Mouse (Mus musculus): Measurements from ENCODE around the gene Slc39a5. TPM values are rescaled to one million over a fixed set of nuclear protein-coding genes. Genes with fewer than 3 reads are reported as not detected.

The Slc39a5 gene
- polyA plus RNA-seq, 1 experiment = 0.53 TPM

DNA sequence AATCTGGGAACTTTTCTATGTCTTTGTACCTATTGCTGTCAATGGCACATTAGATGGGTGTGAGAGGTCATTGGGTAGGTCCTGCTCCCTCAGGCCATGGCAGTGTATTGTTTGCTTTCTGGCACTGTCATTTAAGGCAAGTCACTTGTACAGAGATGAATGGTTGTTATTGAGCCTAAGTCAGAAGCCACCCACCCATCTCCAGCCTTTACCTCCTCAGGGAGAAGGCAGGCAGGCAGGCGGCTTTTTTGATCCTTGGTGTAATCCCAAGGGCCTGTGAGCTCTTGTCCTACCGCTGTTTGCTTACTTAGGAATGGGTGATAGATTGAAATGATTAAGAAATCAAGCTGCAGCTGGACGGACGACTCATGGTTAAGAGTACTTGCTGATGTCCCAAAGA lies 28.4 kb upstream of the Slc39a5 start:
- Histone ChIP-seq H3K4me1 (replicated peaks; ENCODE audit: control insufficient read depth, insufficient read depth, low read length) (peaks cover 13% of the 10 kb centered on the region), H3K27ac (ENCODE audit: control insufficient read depth, insufficient read depth, low read length) (no peak overlapping the region), H3K36me3 (ENCODE audit: control insufficient read depth, insufficient read depth, low read length) (peaks cover 15% of the 10 kb centered on the region), H3K27me3 (ENCODE audit: control insufficient read depth, insufficient read depth, low read length) (no peaks in the 10 kb centered on the region), H3K4me3 (ENCODE audit: control insufficient read depth, insufficient read depth, low read length) (no peak overlapping the region)
- no peak for DNase-seq
- WGBS = 96% methylated on average over 4 of the region's 4 CpGs
- TF ChIP-seq POLR2A (IDR thresholded peaks at IDR 0.05; ENCODE audit: control insufficient read depth, extremely low read depth, insufficient read depth, low read length, poor library complexity) = no peak
- TF ChIP-seq CTCF (IDR thresholded peaks at IDR 0.05; ENCODE audit: borderline replicate concordance, control insufficient read depth, extremely low read depth, insufficient read depth, low read length, poor library complexity) = no peak

- 96% methylated on average over 5 of the region's 5 CpGs for WGBS
- no peak for DNase-seq
Measured at GRCm38 (mm10) chr10:128429052-128429451, 28.0 kb upstream of the Slc39a5 start.

DNA sequence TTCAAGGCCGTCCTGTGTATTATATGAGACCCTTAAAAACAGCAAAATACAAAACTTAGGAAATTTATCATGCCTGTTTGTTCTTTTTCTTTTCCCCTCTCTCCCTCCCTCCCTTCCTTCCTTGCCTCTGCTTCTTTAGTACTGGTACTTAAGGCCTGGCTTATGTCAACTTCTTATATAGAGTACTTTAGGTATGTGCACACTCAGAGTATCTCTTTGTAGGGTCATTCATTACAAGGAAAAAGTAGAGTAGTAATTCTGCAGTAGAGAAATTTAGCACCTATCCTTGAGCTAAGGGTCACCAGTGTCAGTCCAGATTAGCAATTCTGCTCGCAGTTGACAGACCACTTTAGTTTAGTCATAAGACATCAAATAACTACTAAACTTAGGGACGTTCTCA lies 24.2 kb upstream of the Slc39a5 start:
- TF ChIP-seq POLR2A (IDR thresholded peaks at IDR 0.05; ENCODE audit: control insufficient read depth, extremely low read depth, insufficient read depth, low read length, poor library complexity) = no peak
- Histone ChIP-seq H3K36me3 (ENCODE audit: control insufficient read depth, insufficient read depth, low read length) (peaks cover 25% of the 10 kb centered on the region), H3K27ac (ENCODE audit: control insufficient read depth, insufficient read depth, low read length) (no peak overlapping the region), H3K4me1 (replicated peaks; ENCODE audit: control insufficient read depth, insufficient read depth, low read length) (peaks cover 6% of the 10 kb centered on the region), H3K27me3 (ENCODE audit: control insufficient read depth, insufficient read depth, low read length) (no peaks in the 10 kb centered on the region), H3K4me3 (ENCODE audit: control insufficient read depth, insufficient read depth, low read length) (no peak overlapping the region)
- DNase-seq = no peak
- WGBS = 98% methylated on average over 3 of the region's 3 CpGs

More at GRCm38 (mm10) chr10:128429052-128429451, 28.0 kb upstream of the Slc39a5 start:
- H3K27ac ChIP-seq (ENCODE audit: control insufficient read depth, insufficient read depth, low read length) = no peak overlapping the region
- no peaks in the 10 kb centered on the region for H3K27me3 ChIP-seq (ENCODE audit: control insufficient read depth, insufficient read depth, low read length)
- TF ChIP-seq POLR2A (IDR thresholded peaks at IDR 0.05; ENCODE audit: control insufficient read depth, extremely low read depth, insufficient read depth, low read length, poor library complexity) (no peak), CTCF (IDR thresholded peaks at IDR 0.05; ENCODE audit: borderline replicate concordance, control insufficient read depth, extremely low read depth, insufficient read depth, low read length, poor library complexity) (no peak)
- H3K36me3 ChIP-seq (ENCODE audit: control insufficient read depth, insufficient read depth, low read length) = peaks cover 15% of the 10 kb centered on the region
- no peak overlapping the region for H3K4me3 ChIP-seq (ENCODE audit: control insufficient read depth, insufficient read depth, low read length)
- peaks cover 9% of the 10 kb centered on the region for H3K4me1 ChIP-seq (replicated peaks; ENCODE audit: control insufficient read depth, insufficient read depth, low read length)

- H3K27ac ChIP-seq (ENCODE audit: control insufficient read depth, insufficient read depth, low read length) = peak overlapping the region; percentile 37; the same call in 1 of the 2 replicates
- H3K4me3 ChIP-seq (ENCODE audit: control insufficient read depth, insufficient read depth, low read length) = no peak overlapping the region
- H3K27me3 ChIP-seq (ENCODE audit: control insufficient read depth, insufficient read depth, low read length) = no peaks in the 10 kb centered on the region
- TF ChIP-seq POLR2A (IDR thresholded peaks at IDR 0.05; ENCODE audit: control insufficient read depth, extremely low read depth, insufficient read depth, low read length, poor library complexity) = no peak
- no peak for TF ChIP-seq CTCF (IDR thresholded peaks at IDR 0.05; ENCODE audit: borderline replicate concordance, control insufficient read depth, extremely low read depth, insufficient read depth, low read length, poor library complexity)
- peaks cover 6% of the 10 kb centered on the region for H3K4me1 ChIP-seq (replicated peaks; ENCODE audit: control insufficient read depth, insufficient read depth, low read length)
- 1% methylated on average over 7 of the region's 7 CpGs for WGBS
- peak; percentile 49 for DNase-seq
- H3K36me3 ChIP-seq (ENCODE audit: control insufficient read depth, insufficient read depth, low read length) = peaks cover 21% of the 10 kb centered on the region
Measured at GRCm38 (mm10) chr10:128424604-128425003, 23.6 kb upstream of the Slc39a5 start.

DNA sequence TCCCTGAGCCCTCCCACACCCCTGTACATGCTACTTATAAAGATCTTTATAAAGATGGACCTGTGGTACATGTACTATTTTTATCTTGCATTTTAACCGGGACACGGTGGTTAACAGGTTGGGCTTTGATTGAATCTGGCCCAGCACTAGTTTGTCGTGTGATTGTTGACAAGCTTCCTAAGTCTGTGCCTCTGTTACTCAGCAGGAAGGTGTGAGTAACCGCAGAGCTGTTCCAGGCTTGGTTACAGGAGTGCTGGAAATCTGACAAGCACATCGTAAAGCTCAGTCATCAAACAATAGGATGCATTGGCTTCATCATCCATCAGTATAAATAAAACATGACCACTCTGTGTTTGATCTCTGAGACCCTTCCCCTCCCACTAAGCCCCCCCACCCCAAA lies 21.4 kb upstream of the Slc39a5 start:
- H3K36me3 ChIP-seq (ENCODE audit: control insufficient read depth, insufficient read depth, low read length) = peaks cover 22% of the 10 kb centered on the region
- H3K4me3 ChIP-seq (ENCODE audit: control insufficient read depth, insufficient read depth, low read length) = no peak overlapping the region
- H3K4me1 ChIP-seq (replicated peaks; ENCODE audit: control insufficient read depth, insufficient read depth, low read length) = peaks cover 6% of the 10 kb centered on the region
- TF ChIP-seq CTCF (IDR thresholded peaks at IDR 0.05; ENCODE audit: borderline replicate concordance, control insufficient read depth, extremely low read depth, insufficient read depth, low read length, poor library complexity) = no peak
- TF ChIP-seq POLR2A (IDR thresholded peaks at IDR 0.05; ENCODE audit: control insufficient read depth, extremely low read depth, insufficient read depth, low read length, poor library complexity) = no peak
- no peaks in the 10 kb centered on the region for H3K27me3 ChIP-seq (ENCODE audit: control insufficient read depth, insufficient read depth, low read length)
- no peak for DNase-seq
- WGBS = 80% methylated on average over 5 of the region's 5 CpGs
- no peak overlapping the region for H3K27ac ChIP-seq (ENCODE audit: control insufficient read depth, insufficient read depth, low read length)

DNA sequence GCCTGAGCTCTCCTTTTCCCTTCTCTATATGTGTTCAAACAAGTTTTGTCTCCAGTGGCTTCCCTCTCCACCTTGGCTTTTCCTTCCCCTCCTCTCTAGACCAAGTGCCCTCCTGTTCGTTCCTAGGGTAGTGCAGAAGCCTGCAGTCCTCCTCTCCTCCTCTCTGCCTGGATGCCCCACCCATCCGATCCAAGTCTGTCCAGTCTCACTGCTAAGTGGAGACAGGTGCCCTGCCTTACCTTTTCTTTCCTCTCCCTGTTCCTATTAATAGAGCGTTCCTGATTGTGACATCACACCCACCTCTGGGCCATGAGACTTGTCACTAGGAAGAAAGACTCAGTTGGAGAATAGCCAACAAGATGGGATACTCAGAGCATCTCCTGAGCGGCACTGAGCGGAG lies 13.8 kb upstream of the Slc39a5 start:
- peaks cover 24% of the 10 kb centered on the region; the same call in 1 of the 2 replicates for H3K36me3 ChIP-seq (ENCODE audit: control insufficient read depth, insufficient read depth, low read length)
- no peak overlapping the region for H3K4me3 ChIP-seq (ENCODE audit: control insufficient read depth, insufficient read depth, low read length)
- no peak overlapping the region for H3K27ac ChIP-seq (ENCODE audit: control insufficient read depth, insufficient read depth, low read length)
- no peak for DNase-seq
- 97% methylated on average over 5 of the region's 5 CpGs for WGBS
- peaks cover 16% of the 10 kb centered on the region for H3K4me1 ChIP-seq (replicated peaks; ENCODE audit: control insufficient read depth, insufficient read depth, low read length)
- TF ChIP-seq CTCF (IDR thresholded peaks at IDR 0.05; ENCODE audit: borderline replicate concordance, control insufficient read depth, extremely low read depth, insufficient read depth, low read length, poor library complexity) (no peak), POLR2A (IDR thresholded peaks at IDR 0.05; ENCODE audit: control insufficient read depth, extremely low read depth, insufficient read depth, low read length, poor library complexity) (no peak)
- H3K27me3 ChIP-seq (ENCODE audit: control insufficient read depth, insufficient read depth, low read length) = no peaks in the 10 kb centered on the region

DNA sequence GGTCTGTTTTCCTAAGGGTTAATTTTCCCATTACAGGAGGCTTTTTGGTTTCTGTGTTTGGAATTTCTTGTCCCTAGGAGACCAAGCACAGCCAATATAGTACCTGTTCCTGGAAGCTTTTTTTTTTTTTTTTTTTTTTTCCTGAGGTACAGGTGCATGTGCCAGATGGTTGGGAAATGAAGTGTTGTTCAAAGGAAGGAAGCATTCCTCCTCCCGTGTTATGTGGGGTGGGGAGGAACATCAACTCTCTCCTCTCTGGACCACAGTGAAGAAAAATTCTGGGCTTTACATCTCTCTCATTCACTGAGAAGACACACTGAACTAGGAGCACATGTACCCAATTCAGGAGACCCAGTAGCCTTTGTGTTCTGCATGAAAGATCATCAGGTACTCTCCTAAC lies 12.0 kb upstream of the Slc39a5 start:
- TF ChIP-seq CTCF (IDR thresholded peaks at IDR 0.05; ENCODE audit: borderline replicate concordance, control insufficient read depth, extremely low read depth, insufficient read depth, low read length, poor library complexity) = no peak
- TF ChIP-seq POLR2A (IDR thresholded peaks at IDR 0.05; ENCODE audit: control insufficient read depth, extremely low read depth, insufficient read depth, low read length, poor library complexity) = no peak
- 33% methylated on average over 1 of the region's 1 CpGs for WGBS
- Histone ChIP-seq H3K4me3 (ENCODE audit: control insufficient read depth, insufficient read depth, low read length) (no peak overlapping the region), H3K36me3 (ENCODE audit: control insufficient read depth, insufficient read depth, low read length) (peaks cover 18% of the 10 kb centered on the region; the same call in 1 of the 2 replicates), H3K27ac (ENCODE audit: control insufficient read depth, insufficient read depth, low read length) (no peak overlapping the region), H3K4me1 (replicated peaks; ENCODE audit: control insufficient read depth, insufficient read depth, low read length) (peaks cover 25% of the 10 kb centered on the region), H3K27me3 (ENCODE audit: control insufficient read depth, insufficient read depth, low read length) (no peaks in the 10 kb centered on the region)
- no peak for DNase-seq
